Mouse (Mus musculus) small intestine, adult 2 months (tissue): ENCODE results near the gene Olfr1314. TPM values are rescaled to one million over a fixed set of nuclear protein-coding genes. Genes with fewer than 3 reads are reported as not detected.

Experiments
- H3K27ac ChIP-seq: fragments of 200-500 bp; 2 replicates; pipeline ENCODE4 v1.5.1; 2012; ENCODE audit warnings: low read depth, low read length, control low read depth, inconsistent platforms; ENCODE audit not compliant: insufficient read depth
- H3K27me3 ChIP-seq: fragments of 200-500 bp; 2 replicates; pipeline ENCODE4 v1.6.1; 2012; ENCODE audit warnings: mild to moderate bottlenecking, moderate library complexity, low read length, inconsistent platforms; ENCODE audit not compliant: control insufficient read depth, insufficient read depth
- H3K36me3 ChIP-seq: fragments of 200-500 bp; 2 replicates; pipeline ENCODE4 v1.6.1; 2012; ENCODE audit warnings: mild to moderate bottlenecking, low read length, control low read depth, inconsistent platforms; ENCODE audit not compliant: control insufficient read depth, insufficient read depth
- H3K4me1 ChIP-seq: fragments of 200-500 bp; 2 replicates; pipeline ENCODE4 v1.6.1; 2012; ENCODE audit warnings: low read length, inconsistent platforms, mixed read lengths; ENCODE audit not compliant: control insufficient read depth, insufficient read depth, insufficient read length
- H3K4me3 ChIP-seq: fragments of 200-500 bp; 2 replicates; pipeline ENCODE4 v1.5.1; 2012; ENCODE audit warnings: low read depth, mild to moderate bottlenecking, control low read depth, inconsistent platforms, low read length, moderate library complexity
- CTCF ChIP-seq: fragments of 200-500 bp; IDR thresholded peaks from 2 replicates; pipeline ENCODE4 v1.5.1; 2012; ENCODE audit warnings: low read depth, mild to moderate bottlenecking, control low read depth, inconsistent platforms, low read length, moderate library complexity, mixed read lengths; ENCODE audit not compliant: insufficient replicate concordance, insufficient read length; ENCODE audit errors: extremely low read depth
- POLR2A ChIP-seq: fragments of 200-500 bp; IDR thresholded peaks from 2 replicates; pipeline ENCODE4 v1.6.1; 2012; ENCODE audit warnings: low read depth, mild to moderate bottlenecking, control low read depth, inconsistent platforms, low read length, moderate library complexity
- WGBS: fragments of 180-500 bp; shearing (Covaris S2); methylation state at CpG from one replicate; pipeline ENCODE4 v1.1.7; 2018; 5-methylcytosine and 5-hydroxymethylcytosine counted together
- polyA plus RNA-seq: library from polyadenylated mRNA; depleted of rRNA; stranded (reverse); fragments of >200 nt; gene quantifications from 2 replicates; pipeline ENCODE4 v1.2.3, GENCODE M21; 2012; rRNA removed

Olfr1314 gene
- not detected in 2 replicates for polyA plus RNA-seq

DNA sequence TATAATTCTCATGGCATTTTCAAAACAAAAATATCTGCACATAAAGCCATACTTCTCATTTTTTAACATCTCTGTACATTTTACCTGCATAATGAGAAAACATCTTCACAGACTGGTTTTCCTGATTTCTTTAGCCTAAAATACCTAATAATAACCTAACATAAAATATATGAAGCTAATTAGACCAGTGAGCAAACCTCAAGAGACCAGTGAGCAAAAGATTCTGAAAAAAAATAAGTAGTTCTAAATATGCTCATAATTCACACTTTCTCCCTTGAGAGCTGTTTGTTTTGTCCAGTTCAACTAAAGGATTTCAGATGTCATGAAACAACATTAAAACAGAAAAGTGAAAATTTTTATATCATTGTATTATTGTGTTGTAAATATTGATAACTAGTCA, at the start of gene Olfr1314:
TSS of gene Olfr1314 (minus strand) at position 101 of the 400 bp plus-strand sequence.
- H3K27ac ChIP-seq, result no peak within 1 kb of the TSS
- no peaks in the 10 kb centered on the region for H3K36me3 ChIP-seq
- TF ChIP-seq CTCF (no peak), POLR2A (no peak)
- H3K4me1 ChIP-seq, result no peaks in the 10 kb centered on the region
- H3K27me3 ChIP-seq, result no peaks in the 10 kb centered on the region
- H3K4me3 ChIP-seq, result no peak within 1 kb of the TSS

DNA sequence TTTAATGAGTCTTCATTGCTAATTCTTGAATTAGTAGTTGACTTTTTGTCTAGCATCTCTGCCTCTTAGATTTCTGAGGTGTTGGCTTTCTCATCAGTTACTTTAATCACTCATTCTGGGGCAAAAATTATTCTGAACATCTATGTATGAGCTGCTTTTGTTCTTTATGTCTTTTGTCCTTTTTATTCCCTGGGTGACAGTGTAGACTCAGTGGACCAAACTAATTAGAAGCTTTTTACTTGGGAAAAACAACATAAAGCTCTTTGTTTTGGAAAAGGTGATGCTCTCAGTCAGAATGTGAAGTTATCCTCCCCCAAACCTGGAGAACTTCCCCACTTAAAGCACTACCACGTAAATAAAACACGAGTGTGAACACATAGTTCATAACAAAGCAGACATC, 43.4 kb upstream of the Olfr1314 start, which contains the start of gene Olfr1317:
TSS of gene Olfr1317 (plus strand) at position 301 of the 400 bp plus-strand sequence.
- no peaks in the 10 kb centered on the region for H3K36me3 ChIP-seq
- H3K4me1 ChIP-seq, result no peaks in the 10 kb centered on the region
- H3K4me3 ChIP-seq, result no peak within 1 kb of the TSS
- no peak within 1 kb of the TSS for H3K27ac ChIP-seq
- no peak for TF ChIP-seq CTCF
- no peak for TF ChIP-seq POLR2A
- H3K27me3 ChIP-seq, result no peaks in the 10 kb centered on the region
- 75% methylated on average over 2 of the region's 2 CpGs for WGBS

DNA sequence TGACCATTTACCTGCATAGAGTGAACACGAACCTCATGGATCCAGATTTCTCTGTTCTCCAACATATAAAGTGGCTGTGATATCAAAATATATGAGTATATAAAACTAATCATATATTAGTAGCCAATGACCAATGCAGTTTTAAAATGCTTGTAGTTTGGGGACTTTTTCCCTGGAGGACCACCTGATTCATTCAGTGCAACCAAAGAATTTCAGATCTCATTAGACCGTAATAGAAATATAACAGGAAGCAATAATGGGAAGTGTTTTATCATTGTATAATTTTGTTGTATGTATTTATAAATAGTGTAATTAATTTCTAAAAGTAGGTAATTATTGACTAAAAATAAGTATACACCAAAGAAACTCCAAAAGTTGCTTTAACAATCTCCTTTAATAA, 38.3 kb upstream of the Olfr1314 start, which contains the start of gene Olfr1316:
TSS of gene Olfr1316 (minus strand) at position 101 of the 400 bp plus-strand sequence.
- Histone ChIP-seq H3K36me3 (no peaks in the 10 kb centered on the region), H3K4me1 (no peaks in the 10 kb centered on the region), H3K4me3 (no peak within 1 kb of the TSS), H3K27me3 (no peaks in the 10 kb centered on the region), H3K27ac (no peak within 1 kb of the TSS)
- TF ChIP-seq POLR2A, result no peak
- no peak for TF ChIP-seq CTCF
- WGBS, result 72% methylated on average over 2 of the region's 2 CpGs

DNA sequence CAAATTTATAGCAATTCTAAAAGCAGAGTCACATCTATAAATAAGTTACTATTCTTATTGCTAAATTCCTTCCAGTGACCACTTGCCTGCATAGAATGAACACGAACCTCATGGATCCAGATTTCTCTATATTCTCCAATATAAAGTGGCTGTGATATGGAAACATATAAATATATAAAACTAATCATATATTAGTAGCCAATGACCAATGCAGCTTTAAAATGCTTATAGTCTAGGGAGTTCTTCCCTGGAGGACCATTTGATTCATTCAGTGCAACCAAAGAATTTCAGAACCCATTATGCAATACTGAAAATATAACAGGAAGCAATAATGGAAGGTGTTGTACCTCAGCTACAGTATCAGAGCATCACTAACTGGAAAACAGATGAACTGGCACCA, 18.8 kb upstream of the Olfr1314 start, which contains the start of gene Olfr1315-ps1:
TSS of gene Olfr1315-ps1 (minus strand) at position 101 of the 400 bp plus-strand sequence.
- 70% methylated on average over 1 of the region's 1 CpGs for WGBS
- Histone ChIP-seq H3K36me3 (no peaks in the 10 kb centered on the region), H3K27me3 (no peaks in the 10 kb centered on the region), H3K27ac (no peak within 1 kb of the TSS), H3K4me1 (no peaks in the 10 kb centered on the region), H3K4me3 (no peak within 1 kb of the TSS)
- TF ChIP-seq POLR2A, result no peak
- TF ChIP-seq CTCF, result no peak

DNA sequence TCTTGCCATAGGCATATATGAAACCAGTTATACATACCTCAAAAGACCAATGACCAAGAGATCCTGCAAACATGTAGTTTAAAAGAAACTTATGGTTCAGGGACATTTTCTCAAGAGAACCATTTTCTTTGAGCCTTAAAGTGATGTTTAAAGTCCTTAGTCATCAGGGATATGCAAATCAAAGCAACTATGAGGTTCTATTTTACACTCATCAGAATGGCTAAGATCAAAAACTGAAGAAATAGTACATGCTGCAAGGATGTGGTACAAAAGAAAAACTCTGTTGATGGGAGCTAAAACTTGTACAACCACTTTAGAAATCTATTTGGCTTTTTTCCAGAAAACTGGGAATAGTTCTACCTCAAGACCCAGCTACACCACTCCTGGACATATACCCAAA, 18.8 kb downstream of the Olfr1314 start, which contains the start of gene Olfr1313:
TSS of gene Olfr1313 (minus strand) at position 101 of the 400 bp plus-strand sequence.
- no peaks in the 10 kb centered on the region for H3K36me3 ChIP-seq
- no peaks in the 10 kb centered on the region for H3K4me1 ChIP-seq
- H3K4me3 ChIP-seq, result no peak within 1 kb of the TSS
- TF ChIP-seq POLR2A (no peak), CTCF (no peak)
- H3K27ac ChIP-seq, result no peak within 1 kb of the TSS
- H3K27me3 ChIP-seq, result no peaks in the 10 kb centered on the region

DNA sequence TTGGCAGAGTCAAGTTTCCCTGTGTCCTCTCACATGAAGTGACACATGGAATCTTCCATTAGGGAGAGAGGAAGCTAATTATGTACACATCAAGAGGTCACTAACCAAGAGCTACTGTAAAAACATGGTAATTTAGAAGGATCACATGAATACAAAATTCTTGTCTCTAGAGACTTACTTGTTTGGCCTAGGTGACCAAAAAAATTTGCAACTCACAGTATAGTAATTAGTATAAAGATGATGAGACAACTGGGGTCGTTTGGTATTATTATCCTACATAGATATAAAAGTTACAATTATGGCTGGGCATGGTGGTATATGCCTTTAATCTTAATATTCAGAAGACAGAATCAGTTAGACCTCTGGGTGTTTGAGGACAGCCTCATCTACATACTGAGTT, 46.4 kb downstream of the Olfr1314 start, which contains the start of gene Olfr1312:
TSS of gene Olfr1312 (minus strand) at position 101 of the 400 bp plus-strand sequence.
- H3K36me3 ChIP-seq, result no peaks in the 10 kb centered on the region
- WGBS, result 17% methylated on average over 1 of the region's 1 CpGs
- H3K4me1 ChIP-seq, result no peaks in the 10 kb centered on the region
- no peak for TF ChIP-seq POLR2A
- no peak for TF ChIP-seq CTCF
- H3K4me3 ChIP-seq, result no peak within 1 kb of the TSS
- no peaks in the 10 kb centered on the region for H3K27me3 ChIP-seq
- H3K27ac ChIP-seq, result no peak within 1 kb of the TSS

Other genes starting within 250 kb of the Olfr1314 start
- not detected in 2 replicates for gene Olfr1305, start 219.6 kb downstream of the Olfr1314 start, polyA plus RNA-seq
- gene Olfr1306, start 180.5 kb downstream of the Olfr1314 start, polyA plus RNA-seq, result not detected in 2 replicates
- not detected in 2 replicates for gene Olfr1307, start 147.3 kb downstream of the Olfr1314 start, polyA plus RNA-seq
- not detected in 2 replicates for gene Olfr1308, start 131.8 kb downstream of the Olfr1314 start, polyA plus RNA-seq
- gene Olfr1309, start 106.5 kb downstream of the Olfr1314 start, polyA plus RNA-seq, result not detected in 2 replicates
- gene Olfr1310, start 84.1 kb downstream of the Olfr1314 start, polyA plus RNA-seq, result not detected in 2 replicates
- gene Olfr1311, start 72.4 kb downstream of the Olfr1314 start, polyA plus RNA-seq, result not detected in 2 replicates
- gene Olfr1312, start 46.5 kb downstream of the Olfr1314 start, polyA plus RNA-seq, result not detected in 2 replicates
- gene Olfr1313, start 18.9 kb downstream of the Olfr1314 start, polyA plus RNA-seq, result not detected in 2 replicates
- not detected in 2 replicates for gene Olfr1315-ps1, start 18.7 kb upstream of the Olfr1314 start, polyA plus RNA-seq
- not detected in 2 replicates for gene Olfr1316, start 38.2 kb upstream of the Olfr1314 start, polyA plus RNA-seq
- not detected in 2 replicates for gene Olfr1317, start 43.5 kb upstream of the Olfr1314 start, polyA plus RNA-seq
- gene Olfr1318, start 57.4 kb upstream of the Olfr1314 start, polyA plus RNA-seq, result not detected in 2 replicates
- 28.5 and 38.7 TPM in 2 replicates for gene Lpcat4, start 142.7 kb upstream of the Olfr1314 start, polyA plus RNA-seq
- not detected in 2 replicates for gene Nutm1, start 162.5 kb upstream of the Olfr1314 start, polyA plus RNA-seq
- gene Nop10, start 165.1 kb upstream of the Olfr1314 start, polyA plus RNA-seq, result 19.4 and 20.3 TPM in 2 replicates
- 7.6 and 17.6 TPM in 2 replicates for gene Slc12a6, start 169.0 kb upstream of the Olfr1314 start, polyA plus RNA-seq
- gene Gm21985, start 169.5 kb upstream of the Olfr1314 start, polyA plus RNA-seq, result not detected in 2 replicates